Mouse (Mus musculus) forebrain, postnatal 0 days (tissue): ENCODE measurements at regions not wholly inside any gene's neighbourhood (a gene's known extent, or its start where the extent isn't known, plus 50 kb on each side); places are given as distances from the start of the nearest gene placed in this dataset.

Experiments
- ATAC-seq: fragments of 200-750 bp; cut with Nextera tagmentation; 2 replicates; pipeline ENCODE4 v1.8.0; 2017; ENCODE audit warnings: mild to moderate bottlenecking, moderate library complexity
- DNase-seq: peaks from one replicate; pipeline ENCODE4 v3.0.0-alpha.2; 2015
- H3K27ac ChIP-seq: fragments of 300-500 bp; sonication (generic); 2 replicates; pipeline ENCODE4 v1.5.1; 2014; ENCODE audit warnings: low read depth, mild to moderate bottlenecking, antibody characterized with exemption, low read length, moderate library complexity, mixed read lengths
- H3K27me3 ChIP-seq: fragments of 300-500 bp; sonication (generic); 2 replicates; pipeline ENCODE4 v1.6.1; 2014; ENCODE audit warnings: mild to moderate bottlenecking, low read length, mixed read lengths; ENCODE audit not compliant: insufficient read depth
- H3K36me3 ChIP-seq: fragments of 300-500 bp; sonication (generic); 2 replicates; pipeline ENCODE4 v1.6.1; 2014; ENCODE audit warnings: mild to moderate bottlenecking, moderate library complexity; ENCODE audit not compliant: insufficient read depth
- H3K4me1 ChIP-seq: fragments of 300-500 bp; sonication (generic); 2 replicates; pipeline ENCODE4 v1.6.1; 2014; ENCODE audit warnings: antibody characterized with exemption; ENCODE audit not compliant: insufficient read depth
- H3K4me2 ChIP-seq: fragments of 300-500 bp; sonication (generic); 2 replicates; pipeline ENCODE4 v1.6.1; 2014; ENCODE audit warnings: low read depth, mild to moderate bottlenecking, moderate library complexity
- H3K4me3 ChIP-seq: fragments of 300-500 bp; sonication (generic); 2 replicates; pipeline ENCODE4 v1.5.1; 2014; ENCODE audit warnings: low read depth, low read length, mixed read lengths
- H3K9ac ChIP-seq: fragments of 300-500 bp; sonication (generic); 2 replicates; pipeline ENCODE4 v1.6.1; 2014; ENCODE audit warnings: mild to moderate bottlenecking
- H3K9me3 ChIP-seq: fragments of 300-500 bp; sonication (generic); 2 replicates; pipeline ENCODE4 v1.6.1; 2016; ENCODE audit warnings: low read length
- CTCF ChIP-seq: sonication (generic); IDR thresholded peaks from 2 replicates; pipeline ENCODE4 v1.5.1; 2016; ENCODE audit warnings: antibody characterized with exemption, control low read depth, low read depth
- WGBS: fragments of 180-500 bp; shearing (Covaris S2); extraction: QIAGEN DNeasy Blood & Tissue Kit; methylation state at CpG from one replicate; pipeline ENCODE4 v1.1.7; 2014; 5-methylcytosine and 5-hydroxymethylcytosine counted together

GRCm38 (mm10) chr1:69349826-69350225 lies 242.0 kb upstream of the Erbb4 start:
- Histone ChIP-seq H3K9me3 (no peaks in the 10 kb centered on the region), H3K27me3 (no peaks in the 10 kb centered on the region), H3K27ac (no peak overlapping the region), H3K4me1 (no peaks in the 10 kb centered on the region), H3K36me3 (no peaks in the 10 kb centered on the region), H3K4me3 (no peak overlapping the region), H3K4me2 (no peak overlapping the region), H3K9ac (no peak overlapping the region)
- no peak for ATAC-seq
- WGBS = 85% methylated on average over 6 of the region's 6 CpGs
- no peak for TF ChIP-seq CTCF
- DNase-seq = no peak

GRCm38 (mm10) chr1:69342100-69342499 lies 234.2 kb upstream of the Erbb4 start:
- WGBS = 90% methylated on average over 4 of the region's 4 CpGs
- no peaks in the 10 kb centered on the region for H3K27me3 ChIP-seq
- no peaks in the 10 kb centered on the region for H3K4me1 ChIP-seq
- no peak for ATAC-seq
- H3K9ac ChIP-seq = no peak overlapping the region
- H3K4me3 ChIP-seq = no peak overlapping the region
- no peaks in the 10 kb centered on the region for H3K36me3 ChIP-seq
- H3K27ac ChIP-seq = no peak overlapping the region
- H3K4me2 ChIP-seq = no peak overlapping the region
- TF ChIP-seq CTCF = no peak
- H3K9me3 ChIP-seq = no peaks in the 10 kb centered on the region
- DNase-seq = no peak

- no peaks in the 10 kb centered on the region for H3K4me1 ChIP-seq
- WGBS = 84% methylated on average over 4 of the region's 4 CpGs
- H3K27ac ChIP-seq = no peak overlapping the region
- no peak overlapping the region for H3K9ac ChIP-seq
- no peak for TF ChIP-seq CTCF
- H3K9me3 ChIP-seq = no peaks in the 10 kb centered on the region
- no peaks in the 10 kb centered on the region for H3K36me3 ChIP-seq
- no peak overlapping the region for H3K4me3 ChIP-seq
- DNase-seq (no peak), ATAC-seq (no peak)
- no peak overlapping the region for H3K4me2 ChIP-seq
- H3K27me3 ChIP-seq = no peaks in the 10 kb centered on the region
These were observed 232.6 kb upstream of the Erbb4 start for GRCm38 (mm10) chr1:69340481-69340880.

GRCm38 (mm10) chr1:69331418-69332254 lies 223.8 kb upstream of the Erbb4 start:
- no peaks in the 10 kb centered on the region for H3K9me3 ChIP-seq
- DNase-seq = peak; percentile 70
- H3K36me3 ChIP-seq = no peaks in the 10 kb centered on the region
- peak; percentile 53 for TF ChIP-seq CTCF
- H3K4me2 ChIP-seq = peak overlapping the region; percentile 44
- ATAC-seq = peak; percentile 90
- H3K27ac ChIP-seq = peak overlapping the region; percentile 40; the same call in 1 of the 2 replicates
- no peaks in the 10 kb centered on the region for H3K4me1 ChIP-seq
- H3K9ac ChIP-seq = peak overlapping the region; percentile 45
- peak overlapping the region; percentile 28 for H3K4me3 ChIP-seq
- no peaks in the 10 kb centered on the region for H3K27me3 ChIP-seq
- 16% methylated on average over 11 of the region's 11 CpGs for WGBS

- no peaks in the 10 kb centered on the region for H3K27me3 ChIP-seq
- H3K4me1 ChIP-seq = no peaks in the 10 kb centered on the region
- TF ChIP-seq CTCF = no peak
- no peaks in the 10 kb centered on the region for H3K36me3 ChIP-seq
- no peak overlapping the region for H3K4me3 ChIP-seq
- H3K4me2 ChIP-seq = no peak overlapping the region
- DNase-seq (peak; percentile 53), ATAC-seq (peak; percentile 70)
- no peak overlapping the region for H3K27ac ChIP-seq
- no peaks in the 10 kb centered on the region for H3K9me3 ChIP-seq
- 50% methylated on average over 3 of the region's 3 CpGs for WGBS
- no peak overlapping the region for H3K9ac ChIP-seq
These were observed 221.5 kb upstream of the Erbb4 start for GRCm38 (mm10) chr1:69329399-69329798.

- H3K27me3 ChIP-seq = no peaks in the 10 kb centered on the region
- ATAC-seq = no peak
- H3K4me2 ChIP-seq = no peak overlapping the region
- no peak overlapping the region for H3K27ac ChIP-seq
- no peak overlapping the region for H3K4me3 ChIP-seq
- no peaks in the 10 kb centered on the region for H3K36me3 ChIP-seq
- 91% methylated on average over 8 of the region's 8 CpGs for WGBS
- TF ChIP-seq CTCF = no peak
- DNase-seq = no peak
- H3K4me1 ChIP-seq = no peaks in the 10 kb centered on the region
- H3K9ac ChIP-seq = no peak overlapping the region
- H3K9me3 ChIP-seq = no peaks in the 10 kb centered on the region
These were observed 218.9 kb upstream of the Erbb4 start for GRCm38 (mm10) chr1:69326711-69327110.

GRCm38 (mm10) chr1:69319526-69319925 lies 211.7 kb upstream of the Erbb4 start:
- ATAC-seq (no peak), DNase-seq (no peak)
- WGBS = 27% methylated on average over 3 of the region's 3 CpGs
- H3K36me3 ChIP-seq = no peaks in the 10 kb centered on the region
- no peak overlapping the region for H3K4me3 ChIP-seq
- H3K9ac ChIP-seq = no peak overlapping the region
- TF ChIP-seq CTCF = no peak
- no peak overlapping the region for H3K4me2 ChIP-seq
- no peaks in the 10 kb centered on the region for H3K4me1 ChIP-seq
- H3K9me3 ChIP-seq = no peaks in the 10 kb centered on the region
- H3K27me3 ChIP-seq = no peaks in the 10 kb centered on the region
- no peak overlapping the region for H3K27ac ChIP-seq
